Mouse (Mus musculus): ENCODE data around the gene Lhx1. TPM values are rescaled to one million over a fixed set of nuclear protein-coding genes. Genes with fewer than 3 reads are reported as not detected.

Gene Lhx1
- total RNA-seq (2021), result not detected
- long read RNA-seq, experiment 1, result 0 reads
- long read RNA-seq, experiment 2, result 0 reads

- DNase-seq, result no peak
Measured at GRCm38 (mm10) chr11:84525421-84526274, at the start of gene Lhx1. Lhx1 (minus strand) TSS chr11:84525535.

GRCm38 (mm10) chr11:84574834-84575233 lies 49.5 kb upstream of the Lhx1 start:
- no peak for DNase-seq

- no peak for DNase-seq
Measured at GRCm38 (mm10) chr11:84573637-84574036, 48.3 kb upstream of the Lhx1 start.

GRCm38 (mm10) chr11:84570812-84571211 lies 45.5 kb upstream of the Lhx1 start:
- no peak for DNase-seq

- no peak for DNase-seq
Measured at GRCm38 (mm10) chr11:84570392-84570791, 45.1 kb upstream of the Lhx1 start.

- DNase-seq, result no peak
Measured at GRCm38 (mm10) chr11:84569052-84569751, 43.9 kb upstream of the Lhx1 start.

GRCm38 (mm10) chr11:84568482-84568881 lies 43.1 kb upstream of the Lhx1 start:
- no peak for DNase-seq

GRCm38 (mm10) chr11:84566691-84567090 lies 41.4 kb upstream of the Lhx1 start:
- DNase-seq, result no peak

GRCm38 (mm10) chr11:84565224-84565623 lies 39.9 kb upstream of the Lhx1 start:
- DNase-seq, result no peak

GRCm38 (mm10) chr11:84563360-84563759 lies 38.0 kb upstream of the Lhx1 start:
- DNase-seq, result no peak

GRCm38 (mm10) chr11:84562758-84563347 lies 37.5 kb upstream of the Lhx1 start:
- DNase-seq, result no peak

GRCm38 (mm10) chr11:84561546-84561945 lies 36.2 kb upstream of the Lhx1 start:
- no peak for DNase-seq

- no peak for DNase-seq
Measured at GRCm38 (mm10) chr11:84553821-84554450, 28.6 kb upstream of the Lhx1 start.

GRCm38 (mm10) chr11:84551296-84551695 lies 26.0 kb upstream of the Lhx1 start:
- DNase-seq, result no peak

- DNase-seq, result no peak
Measured at GRCm38 (mm10) chr11:84549258-84549791, 24.0 kb upstream of the Lhx1 start.

GRCm38 (mm10) chr11:84548293-84548692 lies 23.0 kb upstream of the Lhx1 start:
- no peak for DNase-seq

- no peak for DNase-seq
Measured at GRCm38 (mm10) chr11:84539981-84540380, 14.6 kb upstream of the Lhx1 start.

GRCm38 (mm10) chr11:84529797-84530703 lies 4.7 kb upstream of the Lhx1 start:
- DNase-seq, result no peak

- no peak for DNase-seq
Measured at GRCm38 (mm10) chr11:84529143-84529755, 3.9 kb upstream of the Lhx1 start.

- no peak for DNase-seq
Measured at GRCm38 (mm10) chr11:84526976-84527860, 1.9 kb upstream of the Lhx1 start.

All from gastrocnemius, postnatal 25 days (tissue).